Mouse (Mus musculus) left cerebral cortex, adult 2 months (tissue): ENCODE data around the gene Gm5751. TPM values are rescaled to one million over a fixed set of nuclear protein-coding genes. Genes with fewer than 3 reads are reported as not detected.

Source experiments
- DNase-seq, 2 experiments: peaks; one replicate each; pipeline ENCODE4 v3.0.0; 2021 to 2022; ENCODE audit warnings: low spot score in 2 of 2, mixed read lengths in 1 of 2; ENCODE audit errors: extremely low spot score in 1 of 2
- H3K27ac ChIP-seq: fragments of 200-600 bp; 2 replicates; pipeline ENCODE4 v1.8.1; 2022
- H3K4me3 ChIP-seq: fragments of 200-600 bp; 2 replicates; pipeline ENCODE4 v1.8.1; 2022
- CTCF ChIP-seq: fragments of 200-600 bp; IDR thresholded peaks from 2 replicates; pipeline ENCODE4 v1.8.1; 2022; ENCODE audit warnings: antibody characterized with exemption, mild to moderate bottlenecking, moderate library complexity
- intact Hi-C: fragments of 180-260 bp; cut with DNase I; formaldehyde crosslinking; loops from one replicate; pipeline ENCODE4 v1.15.1; 2025
- total RNA-seq, 2 experiments: library from RNA; stranded (reverse); gene quantifications; 2 replicates each; pipeline ENCODE4 v1.2.3; 2021

The Gm5751 gene
- total RNA-seq, 2 experiments from 2014 or later: not detected

DNA sequence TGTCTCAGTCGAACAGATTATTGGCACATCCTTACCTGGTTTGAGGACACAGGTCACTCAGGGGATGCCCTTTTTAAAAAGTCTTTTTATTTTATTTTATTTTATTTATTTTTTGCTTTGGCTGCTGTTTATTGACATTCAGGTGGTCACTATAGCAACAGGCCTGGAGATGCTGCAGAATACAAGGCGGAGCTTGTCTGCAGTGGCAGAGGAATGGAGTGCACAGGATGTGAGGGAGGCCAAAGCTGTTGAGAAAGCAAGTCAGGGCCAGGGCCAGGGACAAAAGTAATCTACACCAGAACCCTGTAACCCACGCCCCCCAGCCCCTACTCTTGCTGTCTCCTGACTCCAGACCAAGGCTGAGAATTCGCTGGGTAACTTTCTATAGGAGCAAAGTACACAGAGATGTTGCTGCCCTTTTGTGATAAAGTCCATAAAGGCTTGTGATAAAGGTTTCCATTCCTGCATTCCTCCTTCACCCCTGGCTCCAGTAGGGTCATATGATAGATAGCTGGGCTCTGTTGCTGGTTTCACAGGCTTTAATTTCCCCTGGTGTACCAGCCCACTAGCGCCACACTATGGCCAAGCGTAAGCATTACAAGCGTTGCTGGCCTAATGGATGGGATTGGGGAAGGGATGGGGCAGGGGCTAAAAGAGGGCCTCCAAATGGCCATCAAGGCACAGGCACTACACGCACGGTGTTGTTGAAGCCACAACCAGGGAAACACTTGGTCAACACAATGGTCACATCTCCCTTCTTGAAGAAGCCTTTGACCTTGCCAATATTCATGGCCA, 48.0 kb downstream of the Gm5751 start:
- intact Hi-C loops: no loop called here
- no peak overlapping the region for H3K4me3 ChIP-seq
- no peak overlapping the region for H3K27ac ChIP-seq
- peak; percentile 39 for TF ChIP-seq CTCF
- peak in 1 of 2 experiments; percentile 9 for DNase-seq

DNA sequence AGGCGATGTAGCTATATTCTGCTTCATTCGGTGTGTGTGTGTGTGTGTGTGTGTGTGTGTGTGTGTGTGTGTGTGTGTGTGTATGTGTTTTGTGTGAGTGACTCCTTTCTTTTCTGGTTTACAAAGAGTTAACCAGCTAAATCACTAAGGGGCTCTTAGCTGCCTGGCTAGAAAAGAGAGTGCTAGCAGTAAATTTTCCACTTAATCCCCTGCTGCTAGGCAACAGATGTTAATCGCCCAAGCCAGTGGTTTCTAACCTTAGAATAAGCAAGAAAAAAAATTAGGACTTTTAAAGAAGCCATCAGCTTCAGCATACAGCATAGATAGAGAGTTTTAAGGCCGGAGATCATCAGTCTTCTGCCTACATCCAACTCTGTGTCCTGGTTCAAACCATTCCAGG, 53.3 kb downstream of the Gm5751 start:
- intact Hi-C loops: no loop called here
- no peak for DNase-seq
- Histone ChIP-seq H3K4me3 (no peak overlapping the region), H3K27ac (no peak overlapping the region)
- TF ChIP-seq CTCF: no peak

Other genes starting within 250 kb of the Gm5751 start
- gene Ssxb8, start 183.4 kb upstream of the Gm5751 start, total RNA-seq: not detected
- gene Ssx9, start 125.8 kb upstream of the Gm5751 start, total RNA-seq: not detected
- gene Ssxb5, start 70.6 kb upstream of the Gm5751 start, total RNA-seq: not detected
- gene Gm6592, start 30.3 kb upstream of the Gm5751 start, total RNA-seq: not detected
- 10 to 100 TPM; 31.4 to 35.0 TPM for gene B630019K06Rik, start 18.1 kb downstream of the Gm5751 start, total RNA-seq
- not detected for gene Fthl17b, start 88.7 kb downstream of the Gm5751 start, total RNA-seq
- not detected for gene Fthl17c, start 102.3 kb downstream of the Gm5751 start, total RNA-seq
- gene Fthl17d, start 112.5 kb downstream of the Gm5751 start, total RNA-seq: not detected
- gene Fthl17e, start 159.2 kb downstream of the Gm5751 start, total RNA-seq: not detected
- gene Fthl17f, start 188.8 kb downstream of the Gm5751 start, total RNA-seq: not detected
- not detected for gene 4930402K13Rik, start 230.3 kb downstream of the Gm5751 start, total RNA-seq